Mouse (Mus musculus) thymus, postnatal 10 days (tissue): Measurements from ENCODE around the gene Ikbke.
A peak's percentile ranks its signal among the peaks of the same experiment; 100 is the strongest.

ENCODE experiments used
- DNase-seq, 2 experiments: peaks; one replicate each; pipeline ENCODE4 v3.0.0; 2021; ENCODE audit warnings: low spot score in 2 of 2

Ikbke gene

DNA sequence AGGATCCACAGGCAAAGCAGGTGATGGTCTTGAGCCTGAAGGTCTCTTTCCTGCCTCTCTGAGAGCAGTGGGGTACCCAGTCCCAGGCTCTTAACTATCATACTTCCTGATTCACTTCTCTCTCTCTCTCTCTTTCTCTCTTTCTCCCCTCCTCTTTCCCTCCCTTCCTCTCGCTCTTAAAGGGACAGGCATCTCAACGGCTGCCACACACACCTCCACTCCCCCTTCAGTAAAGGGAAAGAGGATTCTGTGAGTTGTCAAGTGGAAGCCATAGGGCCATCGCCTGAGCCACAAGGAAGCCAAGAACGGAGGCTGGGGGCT is at the start of gene Ikbke:
Gene Ikbke, minus strand, starts transcription at position 151 of the 321 bp plus-strand sequence.
- DNase-seq: peak in 1 of 2 experiments; percentile 32

DNA sequence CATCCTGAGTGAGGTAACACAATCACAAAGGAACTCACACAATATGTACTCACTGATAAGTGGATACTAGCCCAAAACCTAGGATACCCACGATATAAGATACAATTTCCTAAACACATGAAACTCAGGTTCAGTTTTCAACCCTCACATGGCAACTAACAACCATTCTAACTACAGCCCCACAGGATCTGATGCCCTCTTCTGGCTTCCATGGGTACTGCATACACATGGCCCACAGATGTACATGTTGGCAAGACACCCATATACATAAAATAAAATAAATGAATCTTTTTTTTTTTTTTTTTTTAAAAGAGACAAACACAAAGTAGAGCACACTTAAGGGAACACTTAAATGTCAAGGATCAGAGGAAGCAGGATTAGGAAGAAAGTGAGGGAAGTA is 49.7 kb upstream of the Ikbke start:
- peak; percentile 28 to 55 for DNase-seq

DNA sequence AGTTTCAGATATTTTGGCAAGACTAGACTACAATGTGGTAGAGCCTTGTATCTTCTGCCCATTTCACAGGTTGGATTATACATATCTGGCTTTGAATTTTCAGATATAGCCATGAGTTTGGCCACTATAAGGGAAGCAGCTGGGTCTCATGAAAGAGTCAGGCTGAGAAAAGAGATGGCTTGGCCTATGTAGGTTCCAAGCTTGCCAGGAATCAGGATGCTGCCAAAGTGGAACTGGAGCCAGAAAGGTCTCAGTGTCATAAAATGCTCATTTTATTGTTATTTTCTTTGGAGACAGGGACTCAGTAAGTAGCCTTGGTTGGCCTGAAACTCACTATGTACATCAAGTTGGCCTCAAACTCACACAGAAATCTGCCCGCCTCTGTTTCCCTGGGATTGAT is 47.8 kb upstream of the Ikbke start:
- DNase-seq: no peak

DNA sequence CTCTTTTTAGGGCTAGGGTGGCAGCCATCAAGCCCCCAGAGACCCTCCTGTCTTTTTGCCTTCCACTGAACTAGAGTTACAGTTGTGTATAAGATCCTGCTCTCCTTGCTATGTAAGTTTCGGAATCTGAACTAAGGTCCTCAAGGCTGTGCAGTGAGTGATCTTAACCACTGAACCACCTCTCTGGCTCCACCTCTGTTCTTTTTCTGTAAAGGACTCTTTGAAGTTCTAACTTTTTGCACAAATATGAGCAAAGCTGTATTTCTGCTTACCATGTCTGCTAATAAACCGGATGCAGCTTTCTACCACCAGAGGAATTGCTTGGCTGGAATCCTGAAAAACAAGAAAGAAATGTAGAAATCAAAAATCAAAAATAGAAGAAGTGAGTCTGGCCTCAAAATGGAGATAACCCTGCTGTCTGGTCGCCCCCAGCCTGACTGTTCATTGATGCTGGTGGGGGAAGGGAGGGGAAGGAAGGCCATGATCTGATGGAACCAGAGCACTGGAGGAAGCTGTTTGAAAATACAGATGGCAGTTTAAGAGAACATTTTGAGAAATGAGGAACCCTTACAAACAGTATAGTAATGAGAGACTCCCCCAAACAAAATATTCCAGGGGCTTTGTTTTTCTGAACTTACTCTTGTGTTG is 45.5 kb upstream of the Ikbke start:
- peak in 1 of 2 experiments; percentile 16 for DNase-seq

DNA sequence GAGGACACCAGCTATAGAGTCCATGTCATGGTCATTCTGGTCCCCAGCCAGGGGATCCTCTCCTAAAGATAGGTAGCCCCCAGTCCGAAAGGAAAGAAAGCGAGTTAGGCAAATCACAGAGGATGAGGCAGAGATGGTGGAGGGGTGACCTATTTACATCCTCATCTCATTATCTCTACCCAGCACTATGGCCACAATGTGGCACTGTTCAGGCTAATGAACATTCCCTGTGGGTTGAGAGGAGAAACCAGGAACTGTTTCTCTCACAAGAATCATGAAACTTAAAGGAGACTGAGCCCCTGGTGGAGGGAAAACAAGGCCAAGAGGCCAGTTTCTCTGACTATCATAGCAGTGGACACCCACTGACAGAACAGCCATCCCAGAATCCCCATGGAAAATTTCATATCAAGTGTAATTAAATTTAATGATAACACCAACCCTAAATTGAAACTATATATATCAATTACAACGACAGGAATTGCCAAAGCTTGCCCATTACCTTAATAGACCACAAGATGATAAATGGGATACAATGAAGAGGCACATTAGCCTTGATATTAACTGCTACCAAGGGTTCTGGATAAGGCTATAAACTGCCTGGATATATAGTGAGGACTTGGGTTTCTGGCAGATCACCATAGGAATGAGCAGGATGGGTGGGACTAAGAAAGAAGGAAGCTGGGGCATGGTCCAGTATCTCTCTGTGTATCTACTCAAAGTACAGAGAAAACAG is 40.4 kb upstream of the Ikbke start:
- DNase-seq: no peak

DNA sequence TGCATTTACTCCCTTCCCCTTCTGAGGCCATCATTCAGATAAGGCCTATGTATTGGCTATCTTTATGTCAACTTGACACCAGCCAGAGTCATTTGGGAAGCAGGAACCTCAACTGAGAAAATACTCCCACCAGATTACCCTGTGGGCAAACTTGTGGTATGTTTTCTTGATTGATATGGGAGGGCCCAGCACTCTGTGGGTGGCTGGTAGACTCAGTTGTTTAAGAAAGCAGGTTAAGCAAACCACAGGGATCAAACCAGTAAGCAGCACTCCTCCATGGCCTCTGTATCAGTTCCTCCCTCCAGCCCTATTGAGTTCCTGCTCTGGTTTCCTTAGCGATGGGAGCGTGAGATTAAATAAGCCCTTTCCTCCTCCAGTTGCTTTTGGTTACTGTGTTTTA is 39.0 kb upstream of the Ikbke start:
- DNase-seq: no peak

DNA sequence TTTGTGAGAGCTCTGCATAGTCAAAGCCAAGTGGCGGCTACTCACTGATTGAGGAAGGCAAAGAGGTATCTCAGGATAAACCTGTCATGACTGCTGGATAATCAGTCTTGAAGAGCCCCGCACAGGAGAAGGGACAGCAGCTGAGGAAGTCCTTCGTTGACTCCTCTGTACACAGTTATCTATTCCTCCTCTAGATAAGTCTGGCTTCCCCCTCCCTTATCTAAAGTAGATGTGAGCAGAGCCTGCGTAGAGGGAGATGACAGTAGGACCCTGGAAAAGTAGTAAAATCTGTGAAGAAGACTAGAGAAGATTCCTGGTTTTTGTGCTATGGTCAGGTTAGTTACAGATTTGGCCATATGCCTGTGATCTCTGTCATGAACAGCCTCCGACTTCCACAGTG is 38.2 kb upstream of the Ikbke start:
- DNase-seq: no peak

DNA sequence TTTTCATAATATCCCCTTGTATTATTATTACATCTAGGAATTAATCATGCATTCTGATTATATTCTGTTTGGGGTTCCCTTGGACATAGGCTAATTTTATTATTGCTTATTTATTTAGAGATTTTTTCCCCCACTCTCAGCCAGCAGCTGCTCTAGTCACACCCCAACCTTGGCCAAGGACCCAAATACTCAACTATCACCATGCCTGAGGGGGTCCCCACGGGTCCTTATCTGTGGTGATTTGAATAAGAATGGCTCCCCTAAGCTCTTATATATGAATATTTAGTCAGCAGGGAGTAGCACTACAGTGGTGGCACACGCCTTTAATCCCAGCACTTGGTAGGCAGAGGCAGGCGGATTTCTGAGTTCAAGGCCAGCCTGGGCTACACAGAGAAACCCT is 31.9 kb upstream of the Ikbke start:
- DNase-seq: no peak

DNA sequence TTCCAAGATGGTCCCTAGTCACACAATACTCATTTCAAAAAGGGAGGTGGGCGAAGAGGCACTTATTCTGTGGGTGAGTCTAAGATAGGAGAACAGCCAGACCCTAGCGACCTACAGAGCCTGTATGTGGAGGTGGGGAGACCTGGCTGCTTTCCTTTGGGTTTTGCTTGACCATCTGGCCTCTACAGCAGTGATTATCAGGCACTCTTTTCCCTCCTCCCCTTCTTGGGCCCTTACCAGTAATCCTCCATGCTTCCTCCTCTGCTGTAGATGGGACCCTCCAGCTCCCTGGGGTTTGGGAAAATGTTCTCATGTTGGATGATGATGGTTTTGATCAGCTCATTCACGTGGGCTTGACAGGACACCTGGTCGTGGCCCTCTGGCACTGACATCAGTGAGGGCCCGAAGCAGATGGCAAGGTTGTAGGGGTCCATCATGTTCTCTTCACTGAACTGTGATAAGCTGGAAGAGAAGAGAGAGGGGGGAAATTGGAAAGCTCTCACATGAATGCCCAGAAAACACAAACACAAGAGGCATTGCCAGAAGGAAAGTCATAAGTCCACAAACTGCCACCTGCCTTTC is 30.9 kb upstream of the Ikbke start:
- no peak for DNase-seq

DNA sequence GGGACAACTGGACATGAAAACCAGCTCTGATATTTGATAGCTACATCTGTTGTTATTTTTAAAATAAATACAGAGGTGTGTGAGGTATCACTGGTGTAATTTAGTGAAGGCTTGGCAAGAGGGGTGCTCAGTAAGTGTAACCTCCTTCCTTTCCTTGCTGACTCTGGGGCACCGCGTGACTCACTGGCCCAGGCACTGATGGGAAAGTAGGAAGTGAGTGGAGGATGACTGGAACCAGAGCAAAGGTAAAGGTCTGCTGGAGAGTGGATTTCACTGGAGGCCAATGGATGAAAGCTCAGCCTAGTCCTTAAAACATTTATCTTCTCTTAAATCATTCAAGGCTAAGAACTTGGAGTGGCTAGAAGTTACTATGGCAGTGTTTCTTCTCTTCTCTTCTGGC is 21.3 kb upstream of the Ikbke start:
- DNase-seq: no peak

DNA sequence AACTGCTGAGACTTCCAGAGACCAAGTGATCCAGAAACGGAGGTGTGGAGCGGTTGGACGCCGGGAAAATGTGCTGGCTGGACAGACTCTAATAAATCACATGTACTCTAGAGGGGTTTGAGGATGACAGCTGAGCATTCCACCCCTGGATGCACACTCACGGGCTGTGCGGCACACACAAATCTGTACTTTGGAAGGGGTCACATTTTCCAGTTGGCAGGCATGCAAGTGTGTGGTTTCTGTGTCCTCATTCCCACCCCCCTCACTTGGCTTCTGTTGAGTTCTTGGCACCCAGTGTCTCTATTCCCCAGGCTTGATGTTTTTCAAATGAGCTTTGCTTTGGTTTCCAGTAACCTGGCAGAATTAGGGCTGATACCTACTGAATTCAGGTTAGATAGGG is 20.4 kb upstream of the Ikbke start:
- DNase-seq: no peak

DNA sequence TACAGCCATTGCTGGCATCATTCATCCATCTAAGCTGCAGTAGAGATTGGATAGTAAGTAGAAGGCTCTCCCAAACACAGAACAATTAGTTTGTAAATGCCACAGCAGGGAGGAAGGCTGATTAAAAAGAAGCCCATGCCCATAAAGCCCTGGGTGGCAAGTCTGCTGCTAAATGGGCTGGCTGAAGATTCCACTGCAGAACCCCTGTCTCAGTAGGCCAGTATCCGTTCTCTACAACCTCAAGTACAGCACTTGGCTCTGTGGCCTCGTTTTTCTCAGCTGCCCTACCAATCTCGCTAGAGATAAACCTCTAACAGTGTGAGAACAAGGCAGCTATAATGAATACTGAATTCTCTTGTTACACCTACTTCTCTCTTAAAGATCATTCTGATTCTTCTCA is 19.8 kb upstream of the Ikbke start:
- DNase-seq: no peak

DNA sequence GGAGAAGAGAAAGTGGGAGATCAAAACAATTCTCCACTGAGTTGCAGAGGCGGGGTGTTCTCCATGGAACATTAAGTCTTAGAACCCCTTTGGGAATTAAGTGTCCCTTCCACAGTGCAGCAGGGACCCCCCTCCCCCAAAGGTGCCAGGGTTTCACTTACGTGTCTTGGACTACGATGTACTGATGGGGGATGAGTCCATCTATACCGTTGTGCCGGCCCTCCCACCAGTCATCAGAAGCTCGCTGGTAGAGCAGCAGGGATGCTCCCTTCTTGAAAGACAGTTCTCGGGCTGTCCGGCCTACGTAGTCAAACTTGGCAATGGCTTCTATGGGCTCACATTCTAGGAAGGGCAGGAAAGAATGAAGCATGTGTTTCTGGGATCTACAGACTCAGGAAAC is 18.8 kb upstream of the Ikbke start:
- DNase-seq: no peak

DNA sequence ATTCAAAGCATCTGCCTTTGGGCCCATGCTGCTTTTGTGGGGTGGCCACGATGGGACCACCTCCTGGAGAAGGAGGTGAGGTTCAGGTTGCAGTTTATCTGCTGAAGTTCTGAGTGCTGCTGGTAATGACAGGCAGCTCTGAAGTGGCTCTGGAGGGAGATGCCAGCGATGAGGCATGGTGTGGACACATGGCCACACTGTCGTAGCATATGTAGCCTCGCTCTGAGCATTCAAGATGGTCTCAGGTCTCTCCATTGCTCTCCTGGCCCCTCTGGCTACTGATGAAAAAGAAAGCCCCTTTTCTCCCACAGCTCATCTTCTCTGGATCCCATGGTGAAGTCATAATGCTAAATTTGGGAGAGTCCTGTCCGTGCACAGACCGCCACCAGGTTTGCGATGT is 17.3 kb upstream of the Ikbke start:
- DNase-seq: no peak

DNA sequence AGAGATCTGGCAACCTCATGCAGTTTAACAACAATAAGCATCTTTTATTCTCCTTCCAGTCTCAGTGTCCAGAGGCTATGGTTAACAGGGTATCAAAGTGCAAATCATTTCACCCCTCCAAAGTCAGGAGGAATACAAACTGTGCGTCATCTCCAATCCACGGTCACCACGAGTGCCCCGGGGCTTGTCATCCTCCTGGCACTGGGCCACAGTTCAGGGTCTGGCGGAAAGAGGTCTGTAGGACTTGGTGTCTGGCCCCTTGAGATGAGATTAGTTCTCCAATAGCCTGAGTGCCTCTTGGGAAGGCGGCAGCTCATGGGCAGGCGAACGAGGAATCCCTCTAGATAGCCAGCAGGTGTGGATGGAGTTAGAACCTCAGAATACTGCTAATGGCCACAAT is 15.8 kb upstream of the Ikbke start:
- DNase-seq: no peak

DNA sequence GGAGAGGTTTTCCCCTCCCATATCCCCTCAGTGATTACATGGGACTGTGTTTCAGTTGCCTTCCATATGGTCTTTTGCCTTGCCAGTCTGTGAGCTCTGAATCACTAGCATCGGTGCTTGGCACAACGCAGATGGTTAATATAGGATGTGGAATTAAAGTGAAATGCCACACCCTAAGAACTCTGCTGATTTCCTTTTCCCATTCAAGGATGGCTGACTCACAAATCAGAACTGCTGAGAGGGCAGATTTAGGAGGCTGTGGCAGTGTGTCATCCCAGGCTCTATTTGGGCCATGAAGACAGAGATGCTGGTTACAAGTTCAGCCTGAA is 14.5 kb upstream of the Ikbke start:
- no peak for DNase-seq

DNA sequence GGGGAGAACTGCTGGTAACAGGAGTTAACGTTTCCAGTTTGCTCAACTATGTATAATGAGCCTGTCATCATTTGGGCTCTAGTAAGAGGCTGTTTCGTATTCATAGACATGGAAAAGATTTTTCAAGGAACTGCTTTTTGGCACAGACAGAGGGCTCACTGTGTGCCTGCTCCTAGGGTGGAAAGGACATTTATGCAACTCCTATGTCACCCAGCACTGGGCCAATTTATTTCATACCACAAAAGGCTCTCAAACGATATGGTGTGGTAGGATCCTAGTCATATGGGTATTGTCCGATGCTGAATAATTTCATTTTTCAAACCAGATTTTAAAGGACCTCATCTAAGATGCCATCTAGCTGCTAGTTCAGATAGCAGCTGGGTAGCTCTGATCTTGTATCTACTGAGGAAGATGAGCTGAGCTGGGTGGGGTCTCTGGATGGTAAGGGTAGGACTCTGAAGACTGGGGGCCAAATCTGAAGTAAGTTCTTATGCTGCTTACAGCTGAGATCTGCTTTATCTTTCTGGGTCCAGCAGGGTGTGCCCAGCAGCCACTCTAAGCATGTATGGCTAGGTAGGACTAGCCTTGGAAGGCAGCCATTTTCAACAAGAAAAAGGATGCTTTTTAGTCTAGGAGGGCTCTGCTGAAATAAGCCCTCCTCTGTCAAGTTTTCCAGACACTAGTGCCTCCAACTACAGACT is 14.0 kb upstream of the Ikbke start:
- DNase-seq: no peak

DNA sequence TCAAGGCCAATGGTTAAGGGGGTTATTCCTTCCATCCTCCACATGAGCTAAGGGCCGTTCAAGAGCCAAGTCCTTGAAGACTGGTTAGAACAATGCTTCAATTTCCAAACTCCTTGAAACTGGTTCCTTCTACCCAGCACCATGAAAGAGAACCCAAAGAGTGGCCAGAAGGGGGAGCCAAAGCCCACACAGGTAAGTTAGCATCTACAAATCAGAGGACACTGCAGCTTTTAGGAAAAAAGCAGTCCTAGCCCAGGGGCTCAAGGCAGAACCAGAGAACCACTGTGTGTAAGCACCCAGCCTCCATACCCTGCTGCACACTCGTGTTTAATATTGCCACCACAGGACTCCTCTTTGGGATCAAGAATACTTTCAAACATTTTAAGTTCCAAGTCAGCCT is 11.2 kb upstream of the Ikbke start:
- peak; percentile 46 to 75 for DNase-seq

DNA sequence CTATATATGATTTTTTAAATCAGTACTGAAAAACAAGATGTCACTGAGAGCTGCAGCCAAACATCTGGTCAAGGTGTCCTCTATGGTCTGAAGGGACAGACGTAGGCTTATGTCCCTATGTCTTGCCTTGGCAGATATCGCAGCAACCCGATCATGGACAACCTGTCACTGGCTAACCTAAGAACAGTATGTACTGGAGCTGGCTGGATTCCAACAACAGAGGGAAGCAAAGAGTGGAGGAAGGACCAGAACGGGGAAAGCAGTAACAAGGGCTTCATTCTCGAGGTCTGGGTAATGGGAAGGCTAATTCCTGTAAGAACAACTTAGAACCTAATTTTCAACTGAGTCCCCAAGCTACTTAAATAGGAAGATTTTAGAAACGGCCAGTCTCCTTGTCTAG is 9.5 kb upstream of the Ikbke start:
- no peak for DNase-seq

DNA sequence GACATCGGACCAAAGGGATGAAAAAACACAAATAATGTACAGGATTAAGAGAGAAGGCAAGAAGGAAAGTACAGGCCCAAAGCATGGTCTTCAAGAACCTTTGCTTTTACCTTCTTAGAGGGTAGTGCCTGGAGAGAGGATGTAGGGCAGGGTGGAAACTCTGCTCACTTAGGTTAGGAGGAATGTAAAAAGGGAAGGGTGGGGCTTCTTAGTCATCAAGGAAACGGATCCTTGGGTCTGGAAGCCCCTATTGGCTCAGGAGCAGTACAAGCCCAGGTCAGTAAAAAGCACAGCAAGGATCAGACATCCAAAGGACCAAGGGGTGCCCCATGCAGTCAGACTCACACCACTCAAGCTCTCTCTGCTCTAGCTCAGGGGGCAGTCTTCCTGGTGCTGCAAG is 7.9 kb upstream of the Ikbke start:
- DNase-seq: no peak

DNA sequence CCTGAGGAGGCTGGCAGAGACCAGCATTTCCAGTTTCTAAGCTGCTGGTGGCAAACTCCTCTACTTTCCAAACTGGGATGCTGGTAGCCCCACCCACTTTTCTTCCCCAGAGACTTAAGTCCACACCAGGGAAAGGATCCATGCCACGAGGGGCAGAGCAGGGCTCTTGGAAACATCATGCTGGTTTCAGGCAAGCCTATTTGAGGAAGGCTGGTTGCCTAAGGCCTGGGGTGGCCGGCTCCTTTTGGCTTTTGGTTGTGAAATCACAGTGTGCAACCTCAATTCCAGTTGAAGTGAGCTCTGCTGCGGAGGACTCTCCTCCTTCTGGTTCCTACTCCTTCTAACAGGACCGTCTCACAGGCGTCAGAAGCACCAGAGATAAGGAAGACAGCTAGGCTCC is 7.4 kb upstream of the Ikbke start:
- no peak for DNase-seq

DNA sequence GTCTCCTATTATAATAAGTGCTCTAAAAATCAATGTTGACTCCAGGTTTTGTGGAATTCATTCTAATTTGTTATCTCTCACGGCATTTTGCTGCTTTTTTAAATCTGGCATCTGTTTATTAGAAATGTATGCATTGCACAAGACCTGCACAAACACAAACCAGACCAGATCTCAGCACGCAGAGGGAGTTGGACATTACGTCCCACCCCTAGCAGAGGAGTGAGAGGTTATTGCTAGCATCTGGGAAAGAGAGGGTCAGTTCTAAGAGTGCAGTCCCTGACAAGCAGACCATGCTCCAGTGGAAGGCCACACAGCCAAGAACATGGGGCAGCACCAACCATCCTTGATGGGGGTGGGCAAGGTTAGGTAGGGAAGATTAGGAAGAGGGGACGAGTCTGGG is 5.2 kb upstream of the Ikbke start:
- no peak for DNase-seq

DNA sequence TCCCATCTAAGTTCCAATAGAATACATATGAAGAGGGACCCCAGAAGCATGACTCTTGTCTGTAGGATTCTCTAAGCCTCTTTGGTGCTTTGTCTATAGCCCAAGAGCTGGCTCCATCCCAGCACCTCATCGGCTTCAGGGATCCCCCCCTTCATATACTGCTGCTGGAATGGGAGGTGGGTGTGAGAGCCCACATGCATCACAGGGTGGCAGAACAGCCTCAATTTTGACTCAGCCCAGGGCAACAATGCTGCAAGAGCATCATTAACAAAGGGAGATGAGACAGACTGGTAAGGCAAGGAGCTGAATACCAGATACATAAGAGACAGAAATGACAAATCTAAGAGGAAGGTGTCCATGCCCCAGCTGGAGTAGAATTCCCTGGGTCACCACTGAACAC is 4.8 kb upstream of the Ikbke start:
- no peak for DNase-seq
